Mouse (Mus musculus) C2C12 (cell line): ENCODE results near the gene Lama2.

Experiments
- CEBPB ChIP-seq: IDR thresholded peaks from one replicate; pipeline ENCODE4 v1.6.1; 2011; ENCODE audit warnings: low read depth, mild to moderate bottlenecking, control low read depth, moderate library complexity
- CTCF ChIP-seq: IDR thresholded peaks from one replicate; pipeline ENCODE4 v1.5.1; 2011; ENCODE audit not compliant: control insufficient read depth, insufficient read depth, insufficient read length
- FOSL1 ChIP-seq: IDR thresholded peaks from one replicate; pipeline ENCODE4 v1.8.0; 2011; ENCODE audit warnings: mild to moderate bottlenecking, low read length; ENCODE audit not compliant: poor library complexity, insufficient read depth, severe bottlenecking
- MAX ChIP-seq: IDR thresholded peaks from one replicate; pipeline ENCODE4 v1.6.1; 2011; ENCODE audit warnings: mild to moderate bottlenecking, control low read depth
- MYOD1 ChIP-seq: IDR thresholded peaks from one replicate; pipeline ENCODE4 v1.6.1; 2011; ENCODE audit warnings: low read depth; ENCODE audit not compliant: control insufficient read depth, insufficient read length
- MYOG ChIP-seq: IDR thresholded peaks from one replicate; pipeline ENCODE4 v1.6.1; 2011; ENCODE audit not compliant: control insufficient read depth, insufficient read length; ENCODE audit errors: extremely low read depth
- USF1 ChIP-seq: IDR thresholded peaks from one replicate; pipeline ENCODE4 v1.6.1; 2011; ENCODE audit warnings: low read depth, mild to moderate bottlenecking, control low read depth, moderate library complexity

DNA sequence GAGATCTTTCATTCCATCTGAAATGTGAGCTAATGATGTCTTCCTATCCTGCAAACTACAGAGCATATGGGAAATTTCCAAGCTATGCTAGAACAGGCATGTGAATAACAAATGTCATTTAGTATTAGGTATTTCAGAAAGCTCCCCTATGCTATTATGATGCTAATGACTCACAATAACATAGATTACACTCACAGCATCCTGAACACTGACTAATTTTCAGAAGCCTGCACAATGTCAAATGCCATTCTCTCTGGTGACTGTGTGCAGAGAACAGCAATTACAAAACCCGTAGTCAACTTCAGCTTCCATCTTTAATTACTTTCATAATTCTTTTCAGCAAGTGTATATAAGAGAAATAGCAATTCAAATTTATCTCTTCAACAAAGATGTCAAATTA is 596.9 kb downstream of the Lama2 start:
- TF ChIP-seq CTCF (no peak), USF1 (no peak), MYOD1 (no peak), CEBPB (no peak), MYOG (no peak), MAX (no peak), FOSL1 (no peak)
